Comparison of ENCODE assay signal across 24 mouse cellular contexts in genomic region chr19:44306171-44306570, GRCm38 (mm10). TPM values are rescaled to one million over a fixed set of nuclear protein-coding genes. Genes with fewer than 3 reads are reported as not detected.
DNase-seq lines count a peak whose midpoint lies in the region; ATAC-seq and TF ChIP-seq lines count a peak whose summit lies in the region.
"Had no signal": no experiment of that assay in that cellular context is flagged by ENCODE, and none has a peak within 500 bp of the region (broad histone marks: within the 10 kb centered on the region; RNA-seq: fewer than 3 reads in every experiment).

No protein-coding gene starts in this region.

- H3K4me1 ChIP-seq in embryonic facial prominence, embryonic 10.5 days, result peaks cover 10% of the 10 kb centered on the region
- peaks cover 67% of the 10 kb centered on the region for H3K4me1 ChIP-seq in neural tube, embryonic 15.5 days

- no peak overlapping the region for H3K4me2 ChIP-seq in neural tube, embryonic 15.5 days
- H3K4me2 ChIP-seq: embryonic facial prominence, embryonic 15.5 days; forebrain, embryonic 15.5 days; heart, embryonic 13.5 days; lung, embryonic 14.5 days; stomach, embryonic 15.5 days had no signal

- peaks cover 83% of the 10 kb centered on the region for H3K36me3 ChIP-seq in embryonic facial prominence, embryonic 10.5 days (replicated peaks)
- H3K36me3 ChIP-seq in neural tube, embryonic 15.5 days, result peaks cover 69% of the 10 kb centered on the region

- H3K4me3 ChIP-seq in layer of hippocampus, adult 2 months, result no peak overlapping the region
- no peak overlapping the region for H3K4me3 ChIP-seq in embryonic facial prominence, embryonic 10.5 days
- no peak overlapping the region for H3K4me3 ChIP-seq in neural tube, embryonic 15.5 days (replicated peaks)
- H3K4me3 ChIP-seq: embryonic facial prominence, embryonic 15.5 days; forebrain, embryonic 15.5 days; heart, embryonic 13.5 days; megakaryocyte, embryonic 14.5 days; stomach, embryonic 15.5 days had no signal

- no peak overlapping the region for H3K9ac ChIP-seq in neural tube, embryonic 15.5 days (replicated peaks)
- H3K9ac ChIP-seq: embryonic facial prominence, embryonic 15.5 days; forebrain, embryonic 15.5 days; heart, embryonic 13.5 days; liver, embryonic 14.5 days; lung, embryonic 14.5 days; stomach, embryonic 15.5 days had no signal

- H3K9me3 ChIP-seq in embryonic facial prominence, embryonic 10.5 days, result no peaks in the 10 kb centered on the region
- no peaks in the 10 kb centered on the region for H3K9me3 ChIP-seq in neural tube, embryonic 15.5 days (replicated peaks)
- H3K9me3 ChIP-seq: embryonic facial prominence, embryonic 15.5 days; forebrain, embryonic 15.5 days; heart, embryonic 13.5 days; megakaryocyte, embryonic 14.5 days; stomach, embryonic 15.5 days had no signal

- peak overlapping the region; percentile 43; the same call in 1 of the 2 replicates for H3K27ac ChIP-seq in layer of hippocampus, adult 2 months
- no peak overlapping the region for H3K27ac ChIP-seq in embryonic facial prominence, embryonic 10.5 days (replicated peaks)
- 0 out of 2 replicates have a peak overlapping the region, but pooled peaks have one; percentile 28 for H3K27ac ChIP-seq in neural tube, embryonic 15.5 days (replicated peaks)
- H3K27ac ChIP-seq: embryonic facial prominence, embryonic 15.5 days; forebrain, embryonic 15.5 days; heart, embryonic 13.5 days; hindbrain, postnatal 0 days; liver, embryonic 14.5 days; stomach, embryonic 15.5 days had no signal

- no peak for ATAC-seq in neural tube, embryonic 15.5 days (ENCODE audit: low FRiP score)
- ATAC-seq: forebrain, embryonic 15.5 days; hindbrain, postnatal 0 days had no signal

- TF ChIP-seq CTCF in layer of hippocampus, adult 2 months (conservative IDR thresholded peaks at IDR 0.05), result no peak

- no peaks in the 10 kb centered on the region for H3K27me3 ChIP-seq in embryonic facial prominence, embryonic 10.5 days (replicated peaks; ENCODE audit: low read depth, poor library complexity, severe bottlenecking)
- H3K27me3 ChIP-seq in neural tube, embryonic 15.5 days (replicated peaks), result no peaks in the 10 kb centered on the region
- H3K27me3 ChIP-seq: embryonic facial prominence, embryonic 15.5 days; forebrain, embryonic 15.5 days; heart, embryonic 13.5 days; megakaryocyte, embryonic 14.5 days; stomach, embryonic 15.5 days had no signal

- DNase-seq in layer of hippocampus, adult 2 months (ENCODE audit: low spot score in 2 of 2), result no peak
- DNase-seq in layer of hippocampus, adult 8-10 months (ENCODE audit: low spot score in 2 of 2), result no peak
- peak; percentile 38 for DNase-seq in MN1 (ENCODE audit: low spot score)
- peak; percentile 6 for DNase-seq in embryonic facial prominence, embryonic 10.5 days (ENCODE audit: low spot score)
- no peak for DNase-seq in right cerebral cortex, postnatal 36 days (ENCODE audit: low spot score in 2 of 2)
- DNase-seq in thymus, postnatal 0 days (ENCODE audit: low spot score), result no peak
- DNase-seq: cerebellum, adult 11 months; embryo, embryonic 11 days; heart, postnatal 14 days; kidney, adult 18-20 months; kidney, postnatal 10 days; lung, postnatal 36 days; midbrain, embryonic 14.5 days; right cerebral cortex, adult 18-20 months; thymus, adult 2 months had no signal

- 88% methylated on average over 7 of the region's 7 CpGs for WGBS in embryonic facial prominence, embryonic 10.5 days
- WGBS in neural tube, embryonic 15.5 days, result 69% methylated on average over 7 of the region's 7 CpGs

RNA-seq across cellular contexts. Expression of gene Scd2, which starts 12.7 kb away (rescaled TPM):
- total RNA-seq in layer of hippocampus, adult 2 months (2021), result 100 to 1,000 TPM; 597 to 622 TPM
- total RNA-seq in layer of hippocampus, adult 8-10 months (2022), result 100 to 1,000 TPM; 662 to 773 (median 703) TPM
- polyA plus RNA-seq in embryonic facial prominence, embryonic 10.5 days (2016; fragmentation: Nextera tagmentation; extraction: Ambion mirVana), result 324 and 353 TPM in 2 replicates
- 256 and 264 TPM in 2 replicates for polyA plus RNA-seq in neural tube, embryonic 15.5 days (2015; fragmentation: Nextera tagmentation; extraction: Ambion mirVana)
- 68.8 and 69.7 TPM in 2 replicates for polyA plus RNA-seq in thymus, postnatal 0 days (2015; fragmentation: Nextera tagmentation; extraction: Ambion mirVana)

RNA-seq across cellular contexts. Expression of gene Scd4, which starts 26.7 kb away (rescaled TPM):
- 1 to 10 TPM; 2.3 to 2.5 TPM for total RNA-seq in layer of hippocampus, adult 2 months (2021)
- 1 to 10 TPM; 2.3 to 3.0 (median 2.7) TPM for total RNA-seq in layer of hippocampus, adult 8-10 months (2022)
- polyA plus RNA-seq in embryonic facial prominence, embryonic 10.5 days (2016; fragmentation: Nextera tagmentation; extraction: Ambion mirVana), result 0.05 and 0.10 TPM in 2 replicates
- 0.09 and 0.15 TPM in 2 replicates for polyA plus RNA-seq in neural tube, embryonic 15.5 days (2015; fragmentation: Nextera tagmentation; extraction: Ambion mirVana)
- 0.18 TPM in 2 replicates for polyA plus RNA-seq in thymus, postnatal 0 days (2015; fragmentation: Nextera tagmentation; extraction: Ambion mirVana)
- polyA plus RNA-seq: lung, embryonic 14.5 days had no signal

Comparison
In these comparisons a context has a peak if more than half of its experiments do, and no peak if none do; other contexts are left out.
1. DNase-seq: peak in MN1 (single experiment) and embryonic facial prominence, embryonic 10.5 days (single experiment); none in layer of hippocampus, adult 2 months (0 of 2), layer of hippocampus, adult 8-10 months (0 of 2), right cerebral cortex, postnatal 36 days (0 of 2) and thymus, postnatal 0 days (single experiment).